Comparison of ENCODE assay signal across 10 mouse cellular contexts in the genomic region with DNA sequence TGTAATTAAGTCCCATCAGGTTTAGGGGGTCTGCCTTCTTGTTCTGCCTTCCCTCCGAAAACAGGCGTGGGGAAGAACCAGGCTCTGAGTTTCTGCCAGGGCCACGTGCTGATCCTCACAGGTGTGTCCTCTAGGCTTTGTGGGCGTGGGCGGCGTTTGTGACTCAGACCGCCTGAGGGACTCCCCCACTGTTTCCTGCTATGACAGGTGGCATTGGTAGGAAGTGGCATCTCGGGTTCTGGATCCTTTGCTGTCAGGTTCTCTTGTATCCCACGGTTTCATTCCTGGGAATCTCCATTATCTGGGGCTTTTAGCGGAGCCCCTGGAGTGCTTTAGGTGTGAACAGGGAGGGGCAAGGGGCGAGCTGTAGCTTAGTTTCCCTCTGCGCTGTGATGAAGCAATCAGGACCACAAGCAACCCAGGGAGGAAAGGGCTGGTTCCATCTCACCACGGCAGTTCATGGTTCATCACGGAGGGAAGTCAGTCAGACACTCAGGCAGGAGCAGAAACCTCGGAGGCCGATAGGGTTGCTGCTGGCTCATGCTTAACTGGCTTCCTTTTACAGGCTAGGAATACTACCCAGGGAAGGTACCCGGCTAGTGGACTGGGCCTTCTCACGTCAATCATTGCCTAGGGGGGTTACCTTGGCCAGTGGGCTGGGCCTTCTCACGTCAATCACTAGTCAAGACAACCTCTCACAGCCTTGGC. TPM values are rescaled to one million over a fixed set of nuclear protein-coding genes. Genes with fewer than 3 reads are reported as not detected.
DNase-seq lines count a peak whose midpoint lies in the region; ATAC-seq and TF ChIP-seq lines count a peak whose summit lies in the region.
"Had no signal": no experiment of that assay in that cellular context is flagged by ENCODE, and none has a peak within 500 bp of the region (broad histone marks: within the 10 kb centered on the region; RNA-seq: fewer than 3 reads in every experiment).

No protein-coding gene starts in this region.

- TF ChIP-seq EP300 in lung, postnatal 0 days (IDR thresholded peaks at IDR 0.05), result no peak

- no peak overlapping the region for H3K4me3 ChIP-seq in liver, embryonic 15.5 days (replicated peaks)
- H3K4me3 ChIP-seq in liver, embryonic 11.5 days (ENCODE audit: low read depth, low read length), result no peak overlapping the region
- H3K4me3 ChIP-seq in bone marrow, adult 2 months (replicated peaks; ENCODE audit: control insufficient read depth, low read depth, low read length), result no peak overlapping the region
- no peak overlapping the region for H3K4me3 ChIP-seq in hindbrain, embryonic 11.5 days (ENCODE audit: low read depth, low read length)
- no peak overlapping the region for H3K4me3 ChIP-seq in lung, postnatal 0 days (ENCODE audit: low read depth, low read length)
- no peak overlapping the region for H3K4me3 ChIP-seq in midbrain, postnatal 0 days (ENCODE audit: low read depth, low read length)
- H3K4me3 ChIP-seq: hindbrain, embryonic 13.5 days had no signal

- DNase-seq in liver, embryonic 11.5 days (ENCODE audit: low spot score), result no peak
- peak; percentile 69 for DNase-seq in thymus, postnatal 0 days (ENCODE audit: low spot score)
- no peak for DNase-seq in hindbrain, embryonic 11.5 days (ENCODE audit: low spot score)
- DNase-seq in lung, postnatal 0 days (ENCODE audit: low spot score), result no peak
- DNase-seq in midbrain, postnatal 0 days (ENCODE audit: low spot score), result no peak

- H3K9ac ChIP-seq in liver, embryonic 15.5 days, result no peak overlapping the region
- no peak overlapping the region for H3K9ac ChIP-seq in liver, embryonic 11.5 days (ENCODE audit: low read depth, low read length)
- H3K9ac ChIP-seq in hindbrain, embryonic 11.5 days (ENCODE audit: low read depth, low read length), result no peak overlapping the region
- H3K9ac ChIP-seq in lung, postnatal 0 days (replicated peaks; ENCODE audit: low read depth), result no peak overlapping the region
- no peak overlapping the region for H3K9ac ChIP-seq in midbrain, postnatal 0 days (replicated peaks; ENCODE audit: low read length, poor library complexity, severe bottlenecking)
- H3K9ac ChIP-seq: hindbrain, embryonic 13.5 days had no signal

- TF ChIP-seq POLR2A in bone marrow, adult 2 months (IDR thresholded peaks at IDR 0.05; ENCODE audit: borderline replicate concordance, control insufficient read depth, low read depth, low read length), result no peak

- TF ChIP-seq CTCF in bone marrow, adult 2 months (IDR thresholded peaks at IDR 0.05; ENCODE audit: control insufficient read depth, insufficient read depth, low read length), result no peak
- TF ChIP-seq CTCF in lung, postnatal 0 days (IDR thresholded peaks at IDR 0.05), result no peak
- TF ChIP-seq CTCF in midbrain, postnatal 0 days (IDR thresholded peaks at IDR 0.05), result no peak

- no peak overlapping the region for H3K4me2 ChIP-seq in liver, embryonic 15.5 days
- H3K4me2 ChIP-seq in liver, embryonic 11.5 days, result no peak overlapping the region
- H3K4me2 ChIP-seq in hindbrain, embryonic 11.5 days (replicated peaks; ENCODE audit: low read depth, low read length), result no peak overlapping the region
- no peak overlapping the region for H3K4me2 ChIP-seq in lung, postnatal 0 days (replicated peaks; ENCODE audit: low read depth, low read length)
- no peak overlapping the region for H3K4me2 ChIP-seq in midbrain, postnatal 0 days (ENCODE audit: low read depth, low read length, poor library complexity, severe bottlenecking)
- H3K4me2 ChIP-seq: hindbrain, embryonic 13.5 days had no signal

- ATAC-seq in liver, embryonic 15.5 days (ENCODE audit: insufficient read depth), result peak; percentile 15; the same call in 1 of the 2 replicates
- ATAC-seq in liver, embryonic 11.5 days (replicated peaks; ENCODE audit: low FRiP score), result no peak; the same call in 1 of the 2 replicates
- ATAC-seq in megakaryocyte progenitor cell, adult 5-6 weeks (replicated peaks; ENCODE audit: poor library complexity), result peak; percentile 73
- ATAC-seq in hindbrain, embryonic 11.5 days (ENCODE audit: low FRiP score), result no peak
- ATAC-seq in lung, postnatal 0 days, result no peak
- ATAC-seq in midbrain, postnatal 0 days (ENCODE audit: low FRiP score), result no peak

- H3K27ac ChIP-seq in liver, embryonic 15.5 days (replicated peaks), result no peak overlapping the region
- no peak overlapping the region for H3K27ac ChIP-seq in liver, embryonic 11.5 days (ENCODE audit: low read depth, low read length)
- H3K27ac ChIP-seq in bone marrow, adult 2 months (ENCODE audit: control insufficient read depth, insufficient read depth, low read depth, low read length, poor library complexity), result peak overlapping the region; percentile 51
- H3K27ac ChIP-seq in hindbrain, embryonic 11.5 days (ENCODE audit: low read depth, low read length), result no peak overlapping the region
- H3K27ac ChIP-seq in lung, postnatal 0 days (ENCODE audit: low read length), result no peak overlapping the region
- H3K27ac ChIP-seq in midbrain, postnatal 0 days (ENCODE audit: low read depth, low read length), result no peak overlapping the region
- H3K27ac ChIP-seq: hindbrain, embryonic 13.5 days had no signal

- H3K36me3 ChIP-seq in liver, embryonic 15.5 days (replicated peaks), result no peaks in the 10 kb centered on the region
- no peaks in the 10 kb centered on the region for H3K36me3 ChIP-seq in liver, embryonic 11.5 days (ENCODE audit: control insufficient read depth, insufficient read depth, low read length)
- H3K36me3 ChIP-seq in hindbrain, embryonic 11.5 days (ENCODE audit: control insufficient read depth, insufficient read depth, low read length), result no peaks in the 10 kb centered on the region
- no peaks in the 10 kb centered on the region for H3K36me3 ChIP-seq in lung, postnatal 0 days (ENCODE audit: insufficient read depth, low read length)
- no peaks in the 10 kb centered on the region for H3K36me3 ChIP-seq in midbrain, postnatal 0 days (ENCODE audit: insufficient read depth, low read length)
- H3K36me3 ChIP-seq: hindbrain, embryonic 13.5 days had no signal

- H3K4me1 ChIP-seq in liver, embryonic 15.5 days (replicated peaks), result peaks cover 25% of the 10 kb centered on the region
- H3K4me1 ChIP-seq in liver, embryonic 11.5 days (replicated peaks; ENCODE audit: control insufficient read depth, insufficient read depth, low read length), result peaks cover 6% of the 10 kb centered on the region; the same call in 1 of the 2 replicates
- H3K4me1 ChIP-seq in bone marrow, adult 2 months (ENCODE audit: control insufficient read depth, insufficient read depth, low read length), result peaks cover 20% of the 10 kb centered on the region
- no peaks in the 10 kb centered on the region for H3K4me1 ChIP-seq in hindbrain, embryonic 11.5 days (replicated peaks; ENCODE audit: control insufficient read depth, insufficient read depth, low read length)
- peaks cover 11% of the 10 kb centered on the region; the same call in 1 of the 2 replicates for H3K4me1 ChIP-seq in lung, postnatal 0 days (ENCODE audit: insufficient read depth, low read depth, low read length)
- no peaks in the 10 kb centered on the region for H3K4me1 ChIP-seq in midbrain, postnatal 0 days (ENCODE audit: insufficient read depth, low read length)

- 27% methylated on average over 19 of the region's 19 CpGs for WGBS in liver, embryonic 15.5 days (ENCODE audit: insufficient replicate concordance)
- 40% methylated on average over 19 of the region's 19 CpGs for WGBS in liver, embryonic 11.5 days
- WGBS in bone marrow, adult 2 months, result 5% methylated on average over 19 of the region's 19 CpGs
- 68% methylated on average over 19 of the region's 19 CpGs for WGBS in hindbrain, embryonic 11.5 days
- 56% methylated on average over 19 of the region's 19 CpGs for WGBS in lung, postnatal 0 days
- 69% methylated on average over 19 of the region's 19 CpGs for WGBS in midbrain, postnatal 0 days

- H3K9me3 ChIP-seq in liver, embryonic 15.5 days (replicated peaks), result no peaks in the 10 kb centered on the region
- no peaks in the 10 kb centered on the region for H3K9me3 ChIP-seq in liver, embryonic 11.5 days (ENCODE audit: control insufficient read depth, low read length)
- no peaks in the 10 kb centered on the region for H3K9me3 ChIP-seq in hindbrain, embryonic 11.5 days (ENCODE audit: control insufficient read depth, low read length)
- H3K9me3 ChIP-seq in lung, postnatal 0 days (ENCODE audit: low read length), result no peaks in the 10 kb centered on the region
- no peaks in the 10 kb centered on the region for H3K9me3 ChIP-seq in midbrain, postnatal 0 days (ENCODE audit: low read length)
- H3K9me3 ChIP-seq: hindbrain, embryonic 13.5 days had no signal

- no peaks in the 10 kb centered on the region; the same call in 1 of the 2 replicates for H3K27me3 ChIP-seq in liver, embryonic 15.5 days
- no peaks in the 10 kb centered on the region for H3K27me3 ChIP-seq in liver, embryonic 11.5 days (replicated peaks; ENCODE audit: control insufficient read depth, insufficient read depth, low read length)
- no peaks in the 10 kb centered on the region for H3K27me3 ChIP-seq in hindbrain, embryonic 11.5 days (ENCODE audit: control insufficient read depth, insufficient read depth, low read length)
- H3K27me3 ChIP-seq in lung, postnatal 0 days (replicated peaks; ENCODE audit: insufficient read depth, low read length), result no peaks in the 10 kb centered on the region
- H3K27me3 ChIP-seq in midbrain, postnatal 0 days (ENCODE audit: insufficient read depth, low read length), result no peaks in the 10 kb centered on the region

RNA-seq across cellular contexts. Expression of a gene that starts 33.5 kb away (rescaled TPM):
- 100 and 104 TPM in 2 replicates for polyA plus RNA-seq in liver, embryonic 15.5 days (2015; fragmentation: Nextera tagmentation; extraction: Ambion mirVana)
- polyA plus RNA-seq in liver, embryonic 11.5 days (2014; fragmentation: Nextera tagmentation; extraction: Ambion mirVana), result 265 and 295 TPM in 2 replicates
- polyA plus RNA-seq in bone marrow, adult 2 months (2011; ENCODE audit: insufficient read depth, insufficient read length, low replicate concordance, missing spikeins), result 28.5 and 66.3 TPM in 2 replicates
- total RNA-seq in megakaryocyte progenitor cell, adult 5-6 weeks (2015), result 63.9 and 66.1 TPM in 2 replicates
- 56.3 and 61.1 TPM in 2 replicates for total RNA-seq in megakaryocyte progenitor cell, adult 5-6 weeks (2017)
- 259 and 294 TPM in 2 replicates for polyA plus RNA-seq in thymus, postnatal 0 days (2015; fragmentation: Nextera tagmentation; extraction: Ambion mirVana)
- polyA plus RNA-seq in hindbrain, embryonic 11.5 days (2014; fragmentation: Nextera tagmentation; extraction: Ambion mirVana), result 273 and 276 TPM in 2 replicates
- polyA plus RNA-seq in lung, postnatal 0 days (2015; fragmentation: Nextera tagmentation; extraction: Ambion mirVana), result 131 and 137 TPM in 2 replicates
- 30.5 and 43.2 TPM in 2 replicates for total RNA-seq in midbrain, postnatal 0 days (2014; rRNA removed)
- 91.6 and 95.8 TPM in 2 replicates for polyA plus RNA-seq in midbrain, postnatal 0 days (2015; fragmentation: Nextera tagmentation; extraction: Ambion mirVana)

RNA-seq across cellular contexts. Expression of a gene that starts 33.9 kb away (rescaled TPM):
- polyA plus RNA-seq in liver, embryonic 15.5 days (2015; fragmentation: Nextera tagmentation; extraction: Ambion mirVana), result 638 and 673 TPM in 2 replicates
- 1,052 and 1,118 TPM in 2 replicates for polyA plus RNA-seq in liver, embryonic 11.5 days (2014; fragmentation: Nextera tagmentation; extraction: Ambion mirVana)
- 413 and 448 TPM in 2 replicates for polyA plus RNA-seq in bone marrow, adult 2 months (2011; ENCODE audit: insufficient read depth, insufficient read length, low replicate concordance, missing spikeins)
- 731 and 787 TPM in 2 replicates for total RNA-seq in megakaryocyte progenitor cell, adult 5-6 weeks (2015)
- 392 and 475 TPM in 2 replicates for total RNA-seq in megakaryocyte progenitor cell, adult 5-6 weeks (2017)
- 1,161 and 1,200 TPM in 2 replicates for polyA plus RNA-seq in thymus, postnatal 0 days (2015; fragmentation: Nextera tagmentation; extraction: Ambion mirVana)
- 977 and 997 TPM in 2 replicates for polyA plus RNA-seq in hindbrain, embryonic 11.5 days (2014; fragmentation: Nextera tagmentation; extraction: Ambion mirVana)
- polyA plus RNA-seq in lung, postnatal 0 days (2015; fragmentation: Nextera tagmentation; extraction: Ambion mirVana), result 1,092 and 1,166 TPM in 2 replicates
- total RNA-seq in midbrain, postnatal 0 days (2014; rRNA removed), result 493 and 558 TPM in 2 replicates
- 1,374 and 1,478 TPM in 2 replicates for polyA plus RNA-seq in midbrain, postnatal 0 days (2015; fragmentation: Nextera tagmentation; extraction: Ambion mirVana)

RNA-seq across cellular contexts. Expression of a gene that starts 34.0 kb away (rescaled TPM):
- polyA plus RNA-seq in liver, embryonic 15.5 days (2015; fragmentation: Nextera tagmentation; extraction: Ambion mirVana), result 0.35 and 0.64 TPM in 2 replicates
- polyA plus RNA-seq in liver, embryonic 11.5 days (2014; fragmentation: Nextera tagmentation; extraction: Ambion mirVana), result 0.69 and 2.4 TPM in 2 replicates
- polyA plus RNA-seq in bone marrow, adult 2 months (2011; ENCODE audit: insufficient read depth, insufficient read length, low replicate concordance, missing spikeins), result not detected in 2 replicates
- total RNA-seq in megakaryocyte progenitor cell, adult 5-6 weeks (2015), result not detected in 2 replicates
- total RNA-seq in megakaryocyte progenitor cell, adult 5-6 weeks (2017), result not detected in 2 replicates
- polyA plus RNA-seq in thymus, postnatal 0 days (2015; fragmentation: Nextera tagmentation; extraction: Ambion mirVana), result 1.6 and 2.3 TPM in 2 replicates
- polyA plus RNA-seq in hindbrain, embryonic 11.5 days (2014; fragmentation: Nextera tagmentation; extraction: Ambion mirVana), result 2.6 and 3.1 TPM in 2 replicates
- polyA plus RNA-seq in lung, postnatal 0 days (2015; fragmentation: Nextera tagmentation; extraction: Ambion mirVana), result 1.00 and 1.3 TPM in 2 replicates
- total RNA-seq in midbrain, postnatal 0 days (2014; rRNA removed), result 3.9 and 13.8 TPM in 2 replicates
- 7.9 and 9.1 TPM in 2 replicates for polyA plus RNA-seq in midbrain, postnatal 0 days (2015; fragmentation: Nextera tagmentation; extraction: Ambion mirVana)
- total RNA-seq: left cerebral cortex, postnatal 14 days had no signal

RNA-seq across cellular contexts. Expression of a gene that starts 34.2 kb away (rescaled TPM):
- 17.4 and 18.8 TPM in 2 replicates for polyA plus RNA-seq in liver, embryonic 15.5 days (2015; fragmentation: Nextera tagmentation; extraction: Ambion mirVana)
- polyA plus RNA-seq in liver, embryonic 11.5 days (2014; fragmentation: Nextera tagmentation; extraction: Ambion mirVana), result 10.5 and 12.3 TPM in 2 replicates
- 32.8 and 80.9 TPM in 2 replicates for polyA plus RNA-seq in bone marrow, adult 2 months (2011; ENCODE audit: insufficient read depth, insufficient read length, low replicate concordance, missing spikeins)
- total RNA-seq in megakaryocyte progenitor cell, adult 5-6 weeks (2015), result 80.9 and 119 TPM in 2 replicates
- 154 and 205 TPM in 2 replicates for total RNA-seq in megakaryocyte progenitor cell, adult 5-6 weeks (2017)
- polyA plus RNA-seq in thymus, postnatal 0 days (2015; fragmentation: Nextera tagmentation; extraction: Ambion mirVana), result 77.8 and 82.4 TPM in 2 replicates
- polyA plus RNA-seq in hindbrain, embryonic 11.5 days (2014; fragmentation: Nextera tagmentation; extraction: Ambion mirVana), result 3.6 and 3.9 TPM in 2 replicates
- polyA plus RNA-seq in lung, postnatal 0 days (2015; fragmentation: Nextera tagmentation; extraction: Ambion mirVana), result 36.0 and 36.4 TPM in 2 replicates
- 3.2 and 3.5 TPM in 2 replicates for total RNA-seq in midbrain, postnatal 0 days (2014; rRNA removed)
- 5.0 and 5.7 TPM in 2 replicates for polyA plus RNA-seq in midbrain, postnatal 0 days (2015; fragmentation: Nextera tagmentation; extraction: Ambion mirVana)

RNA-seq across cellular contexts. Expression of a gene that starts 54.5 kb away (rescaled TPM):
- polyA plus RNA-seq in liver, embryonic 15.5 days (2015; fragmentation: Nextera tagmentation; extraction: Ambion mirVana), result 0.92 and 1.2 TPM in 2 replicates
- 1.6 and 4.1 TPM in 2 replicates for polyA plus RNA-seq in liver, embryonic 11.5 days (2014; fragmentation: Nextera tagmentation; extraction: Ambion mirVana)
- not detected in 2 replicates for polyA plus RNA-seq in bone marrow, adult 2 months (2011; ENCODE audit: insufficient read depth, insufficient read length, low replicate concordance, missing spikeins)
- 0.78 and 1.1 TPM in 2 replicates for total RNA-seq in megakaryocyte progenitor cell, adult 5-6 weeks (2015)
- not detected in 2 replicates for total RNA-seq in megakaryocyte progenitor cell, adult 5-6 weeks (2017)
- polyA plus RNA-seq in thymus, postnatal 0 days (2015; fragmentation: Nextera tagmentation; extraction: Ambion mirVana), result 2.1 TPM in 2 replicates
- polyA plus RNA-seq in hindbrain, embryonic 11.5 days (2014; fragmentation: Nextera tagmentation; extraction: Ambion mirVana), result 2.4 and 3.7 TPM in 2 replicates
- polyA plus RNA-seq in lung, postnatal 0 days (2015; fragmentation: Nextera tagmentation; extraction: Ambion mirVana), result 2.0 and 2.1 TPM in 2 replicates
- total RNA-seq in midbrain, postnatal 0 days (2014; rRNA removed), result 27.4 and 30.9 TPM in 2 replicates
- polyA plus RNA-seq in midbrain, postnatal 0 days (2015; fragmentation: Nextera tagmentation; extraction: Ambion mirVana), result 25.4 and 29.5 TPM in 2 replicates

Comparison
In these comparisons a context has a peak if more than half of its experiments do, and no peak if none do; other contexts are left out.
1. ATAC-seq: peak in liver, embryonic 15.5 days (single experiment) and megakaryocyte progenitor cell, adult 5-6 weeks (single experiment); none in liver, embryonic 11.5 days (single experiment), hindbrain, embryonic 11.5 days (single experiment), lung, postnatal 0 days (single experiment) and midbrain, postnatal 0 days (single experiment).